ENCODE assay signal across 23 mouse cellular contexts in genomic region chr3:98080630-98081029, GRCm38 (mm10).
DNase-seq lines count a peak whose midpoint lies in the region; ATAC-seq and TF ChIP-seq lines count a peak whose summit lies in the region.
"Had no signal": no experiment of that assay in that cellular context is flagged by ENCODE, and none has a peak within 500 bp of the region (broad histone marks: within the 10 kb centered on the region; RNA-seq: fewer than 3 reads in every experiment).

No protein-coding gene starts in this region.

- H3K9ac ChIP-seq in liver, embryonic 15.5 days = no peak overlapping the region
- no peak overlapping the region for H3K9ac ChIP-seq in liver, postnatal 0 days (replicated peaks)
- H3K9ac ChIP-seq in stomach, embryonic 16.5 days (ENCODE audit: low read length) = no peak overlapping the region
- H3K9ac ChIP-seq: forebrain, embryonic 13.5 days; hindbrain, embryonic 12.5 days; hindbrain, embryonic 15.5 days had no signal

- DNase-seq in liver, postnatal 0 days = no peak
- peak; percentile 74 for DNase-seq in urinary bladder, postnatal 14 days (ENCODE audit: low spot score)
- no peak for DNase-seq in urinary bladder, postnatal 4 days (ENCODE audit: low spot score in 2 of 2)
- DNase-seq in gastrocnemius, postnatal 10 days = no peak
- DNase-seq: adrenal gland, postnatal 10 days; adrenal gland, postnatal 36 days; B cell, adult 2 months; cerebellum, adult 18-20 months; cerebellum, adult 9-10 months; cerebellum, postnatal 14 days; gastrocnemius, postnatal 14 days; heart, adult 11 months had no signal

- no peak for TF ChIP-seq CTCF in liver, postnatal 0 days (IDR thresholded peaks at IDR 0.05; ENCODE audit: low read depth)

- H3K27me3 ChIP-seq in liver, embryonic 15.5 days = no peaks in the 10 kb centered on the region
- H3K27me3 ChIP-seq in liver, postnatal 0 days (ENCODE audit: insufficient read depth, low read length) = no peaks in the 10 kb centered on the region
- no peaks in the 10 kb centered on the region for H3K27me3 ChIP-seq in stomach, embryonic 16.5 days (ENCODE audit: control insufficient read depth, insufficient read depth, low read length)
- H3K27me3 ChIP-seq: CH12.LX; forebrain, embryonic 13.5 days; hindbrain, embryonic 12.5 days; hindbrain, embryonic 15.5 days; Patski had no signal

- no peak for TF ChIP-seq EP300 in liver, postnatal 0 days (IDR thresholded peaks at IDR 0.05; ENCODE audit: low read depth)

- no peak overlapping the region for H3K4me3 ChIP-seq in liver, embryonic 15.5 days (replicated peaks)
- H3K4me3 ChIP-seq in liver, postnatal 0 days (ENCODE audit: low read depth, low read length) = no peak overlapping the region
- no peak overlapping the region for H3K4me3 ChIP-seq in stomach, embryonic 16.5 days (replicated peaks; ENCODE audit: low read length)
- H3K4me3 ChIP-seq: forebrain, embryonic 10.5 days; forebrain, embryonic 13.5 days; hindbrain, embryonic 12.5 days; hindbrain, embryonic 15.5 days had no signal

- no peak overlapping the region for H3K4me2 ChIP-seq in liver, embryonic 15.5 days
- no peak overlapping the region for H3K4me2 ChIP-seq in liver, postnatal 0 days (ENCODE audit: low read depth, low read length)
- no peak overlapping the region for H3K4me2 ChIP-seq in stomach, embryonic 16.5 days (ENCODE audit: low read depth, low read length)
- H3K4me2 ChIP-seq: forebrain, embryonic 13.5 days; heart, embryonic 11.5 days; hindbrain, embryonic 12.5 days; hindbrain, embryonic 15.5 days had no signal

- 83% methylated on average over 4 of the region's 4 CpGs for WGBS in liver, embryonic 15.5 days (ENCODE audit: insufficient replicate concordance)
- WGBS in liver, postnatal 0 days (ENCODE audit: insufficient replicate concordance) = 81% methylated on average over 4 of the region's 4 CpGs
- WGBS in stomach, embryonic 16.5 days = 89% methylated on average over 4 of the region's 4 CpGs

- peak overlapping the region; percentile 82; the same call in 1 of the 2 replicates for H3K27ac ChIP-seq in liver, embryonic 15.5 days (replicated peaks)
- no peak overlapping the region for H3K27ac ChIP-seq in liver, postnatal 0 days (ENCODE audit: low read depth)
- H3K27ac ChIP-seq in stomach, embryonic 16.5 days (ENCODE audit: low read length) = peak overlapping the region; percentile 4; the same call in 1 of the 2 replicates
- H3K27ac ChIP-seq: forebrain, embryonic 10.5 days; forebrain, embryonic 13.5 days; hindbrain, embryonic 12.5 days; hindbrain, embryonic 15.5 days had no signal

- ATAC-seq in liver, embryonic 15.5 days (ENCODE audit: insufficient read depth) = no peak
- no peak for ATAC-seq in liver, postnatal 0 days
- ATAC-seq in stomach, embryonic 16.5 days (ENCODE audit: insufficient read depth, low FRiP score) = no peak
- ATAC-seq: forebrain, embryonic 13.5 days; forebrain, embryonic 16.5 days; Patski had no signal

- H3K4me1 ChIP-seq in liver, embryonic 15.5 days (replicated peaks) = peaks cover 61% of the 10 kb centered on the region
- peaks cover 36% of the 10 kb centered on the region for H3K4me1 ChIP-seq in liver, postnatal 0 days (ENCODE audit: insufficient read depth)
- peaks cover 7% of the 10 kb centered on the region for H3K4me1 ChIP-seq in stomach, embryonic 16.5 days (ENCODE audit: control insufficient read depth, insufficient read depth, low read length)

- no peaks in the 10 kb centered on the region for H3K9me3 ChIP-seq in liver, embryonic 15.5 days (replicated peaks)
- H3K9me3 ChIP-seq in liver, postnatal 0 days (ENCODE audit: low read length) = no peaks in the 10 kb centered on the region
- no peaks in the 10 kb centered on the region for H3K9me3 ChIP-seq in stomach, embryonic 16.5 days (replicated peaks; ENCODE audit: control insufficient read depth, low read length)
- H3K9me3 ChIP-seq: forebrain, embryonic 10.5 days; forebrain, embryonic 13.5 days; hindbrain, embryonic 12.5 days; hindbrain, embryonic 15.5 days had no signal

- peaks cover 34% of the 10 kb centered on the region for H3K36me3 ChIP-seq in liver, embryonic 15.5 days (replicated peaks)
- H3K36me3 ChIP-seq in liver, postnatal 0 days (replicated peaks; ENCODE audit: insufficient read depth, low read length) = peaks cover 34% of the 10 kb centered on the region
- H3K36me3 ChIP-seq in stomach, embryonic 16.5 days (ENCODE audit: control insufficient read depth, insufficient read depth, low read length) = peaks cover 8% of the 10 kb centered on the region; the same call in 1 of the 2 replicates
- H3K36me3 ChIP-seq: G1E; hindbrain, embryonic 15.5 days had no signal
